Mouse (Mus musculus) skeletal muscle tissue, postnatal 0 days (tissue): Measurements from ENCODE around the gene Mgat2. TPM values are rescaled to one million over a fixed set of nuclear protein-coding genes. Genes with fewer than 3 reads are reported as not detected.

Experiments
- microRNA-seq, 2 experiments: library from miRNA; unstranded; fragments of <30 nt; microRNA quantifications; one replicate each; pipeline ENCODE4; 2016
- polyA plus RNA-seq: library from polyadenylated mRNA; unstranded; fragments of >200 nt; fragmentation: Nextera tagmentation; extraction: Ambion mirVana; gene quantifications from 2 replicates; pipeline ENCODE4 v1.2.1, GENCODE M21; 2015

The Mgat2 gene
- 29.5 and 42.3 TPM in 2 replicates for polyA plus RNA-seq

DNA sequence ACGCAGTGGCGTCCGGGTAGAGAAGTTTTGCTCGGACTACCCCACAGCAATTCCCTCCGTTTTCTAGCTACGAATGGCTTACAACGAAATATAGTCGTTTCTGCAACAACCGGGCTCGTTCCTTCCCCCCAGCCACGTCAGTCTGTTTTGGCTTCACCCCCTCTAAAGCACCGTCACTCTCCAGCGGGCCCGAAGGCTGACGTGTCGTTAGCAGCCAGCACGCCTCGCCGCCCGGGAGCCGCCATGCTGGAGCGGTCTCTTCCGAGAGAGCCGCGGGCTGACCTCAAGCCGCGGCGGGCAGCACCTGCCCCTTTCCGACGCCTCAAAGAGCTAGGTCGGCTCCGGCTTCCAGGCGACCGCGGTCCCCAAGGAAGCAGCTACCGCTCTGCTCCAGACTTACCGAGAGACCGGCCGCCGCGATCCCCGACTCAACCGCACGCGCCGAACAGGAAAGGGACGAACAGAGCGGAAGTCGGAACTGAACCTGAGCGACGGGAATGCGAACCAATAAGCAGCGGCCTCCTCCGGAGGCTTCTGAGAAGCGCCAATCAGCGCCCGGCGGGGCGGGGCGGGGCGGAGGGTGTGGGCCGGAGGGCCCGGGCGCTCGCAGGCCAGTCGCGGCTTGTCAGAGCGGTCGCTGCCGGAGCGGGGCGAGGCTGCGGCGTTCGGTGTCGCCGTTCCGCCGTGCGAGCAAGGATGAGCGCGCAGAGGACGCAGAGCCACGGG is at the start of gene Mgat2, which contains the start of gene Rpl36al:
Gene Mgat2, plus strand, starts transcription at position 575 of the 726 bp plus-strand sequence.
Gene Rpl36al, minus strand, starts transcription at position 501 of the 726 bp plus-strand sequence.

DNA sequence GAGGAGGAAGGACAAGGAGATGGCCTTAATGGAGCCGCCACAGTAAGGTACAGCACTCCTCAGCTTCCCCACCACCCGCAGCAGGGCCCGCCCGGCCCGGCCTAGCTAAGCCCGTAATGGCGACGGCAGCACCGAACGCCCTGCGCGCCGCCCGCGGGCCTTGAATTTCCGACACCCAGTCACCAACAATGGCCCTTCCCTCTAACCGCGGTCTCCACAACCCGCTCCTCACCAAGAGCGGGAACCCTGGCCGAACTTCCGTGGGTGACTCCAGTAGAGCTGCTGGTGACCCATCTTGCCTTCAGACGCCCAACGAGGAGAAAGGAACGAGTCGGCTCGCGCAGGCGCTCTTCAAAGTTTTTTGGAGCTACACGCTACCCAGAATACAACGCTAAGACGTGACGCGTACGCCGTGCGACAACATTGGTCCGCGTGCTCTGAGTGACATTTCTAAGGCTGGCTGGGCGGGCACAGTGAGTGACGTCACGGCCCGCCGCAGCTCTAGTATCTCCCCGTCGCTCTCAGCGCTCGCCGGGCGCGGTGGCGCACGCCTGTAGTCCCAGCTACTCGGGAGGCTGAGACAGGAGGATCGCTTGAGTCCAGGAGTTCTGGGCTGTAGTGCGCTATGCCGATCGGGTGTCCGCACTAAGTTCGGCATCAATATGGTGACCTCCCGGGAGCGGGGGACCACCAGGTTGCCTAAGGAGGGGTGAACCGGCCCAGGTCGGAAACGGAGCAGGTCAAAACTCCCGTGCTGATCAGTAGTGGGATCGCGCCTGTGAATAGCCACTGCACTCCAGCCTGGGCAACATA is 25.0 kb upstream of the Mgat2 start, which contains the start of gene Rps29:
Gene Rps29, minus strand, starts transcription at position 422 of the 813 bp plus-strand sequence.

DNA sequence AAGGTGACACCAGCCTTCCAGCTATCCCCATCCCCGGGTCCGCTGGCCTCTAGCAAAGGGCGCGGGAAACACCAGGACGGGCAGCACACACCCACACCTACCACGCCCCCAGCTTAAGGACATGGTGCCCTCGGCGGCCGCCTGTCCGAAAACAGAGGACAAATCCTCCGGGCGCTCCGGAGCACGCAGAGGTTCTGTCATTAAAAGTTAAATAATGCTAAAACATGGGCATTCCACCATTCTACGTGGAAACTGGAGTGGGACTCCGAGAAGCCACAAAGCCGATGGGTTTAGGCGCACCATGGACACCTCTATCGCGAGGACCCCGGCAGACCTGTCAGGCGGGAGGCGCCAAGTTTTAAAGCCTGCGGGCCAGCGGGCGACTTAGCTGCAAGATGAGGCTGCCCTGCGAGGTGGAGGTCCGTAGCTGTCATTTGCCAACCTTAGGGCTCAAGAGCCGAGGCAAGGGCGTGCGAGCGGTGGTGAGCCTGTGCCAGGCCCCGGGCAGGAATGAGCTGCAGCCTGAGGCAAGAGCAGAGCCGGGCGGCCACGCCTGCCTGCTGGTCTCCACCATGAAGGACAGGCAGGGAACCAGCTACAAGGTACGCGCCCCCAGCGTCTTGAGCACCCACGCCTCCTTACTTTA is 15.4 kb upstream of the Mgat2 start, which contains the start of gene Lrr1:
Gene Lrr1, plus strand, starts transcription at position 354 of the 646 bp plus-strand sequence.

DNA sequence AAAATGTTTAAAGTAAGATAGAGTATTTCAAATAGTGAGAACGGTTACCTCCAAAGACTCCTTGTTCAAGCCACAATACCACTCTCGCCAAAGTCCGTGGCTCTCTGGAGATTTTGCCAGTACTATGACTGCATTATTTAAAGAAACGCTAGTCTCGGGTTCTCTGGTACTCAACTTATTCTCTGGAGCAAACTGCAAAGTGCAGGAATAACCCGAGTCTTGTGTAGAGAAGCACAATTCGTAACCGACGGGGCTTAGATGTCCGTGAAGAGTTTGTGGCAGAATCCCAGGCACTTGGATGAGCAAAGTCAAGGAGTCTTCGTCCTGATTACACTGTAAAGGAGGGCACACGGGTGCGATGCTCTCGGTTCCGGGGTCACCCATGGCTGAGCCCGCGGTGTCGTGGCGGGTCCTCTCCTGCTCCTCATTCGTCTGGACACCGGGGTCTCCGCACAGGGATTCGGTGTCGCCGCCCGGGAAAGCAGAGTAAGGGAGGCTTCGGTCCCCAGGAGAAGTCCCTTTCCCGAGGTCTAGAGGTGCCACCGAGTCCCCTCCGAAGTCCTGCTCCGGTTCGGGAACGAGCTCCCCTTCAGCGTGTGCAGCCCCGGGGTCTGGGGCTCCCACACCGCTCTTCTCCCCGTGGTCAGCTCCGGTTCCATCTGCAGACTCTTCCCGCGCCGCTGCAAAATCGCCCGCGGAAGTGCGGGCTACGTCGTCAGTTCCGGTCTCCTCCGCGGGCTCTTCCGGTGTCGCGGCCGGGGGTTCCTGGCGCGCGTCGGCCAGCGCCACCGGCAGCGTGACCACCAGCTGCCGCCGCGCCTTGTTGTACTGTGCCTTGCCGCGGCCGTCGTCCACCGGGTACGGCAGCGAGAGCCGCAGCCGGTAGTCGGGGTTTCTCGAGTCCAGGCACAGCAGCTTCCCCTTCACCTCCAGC is 12.8 kb downstream of the Mgat2 start, which contains the start of gene Gm49383:
Gene Gm49383, minus strand, starts transcription at position 661 of the 934 bp plus-strand sequence.

DNA sequence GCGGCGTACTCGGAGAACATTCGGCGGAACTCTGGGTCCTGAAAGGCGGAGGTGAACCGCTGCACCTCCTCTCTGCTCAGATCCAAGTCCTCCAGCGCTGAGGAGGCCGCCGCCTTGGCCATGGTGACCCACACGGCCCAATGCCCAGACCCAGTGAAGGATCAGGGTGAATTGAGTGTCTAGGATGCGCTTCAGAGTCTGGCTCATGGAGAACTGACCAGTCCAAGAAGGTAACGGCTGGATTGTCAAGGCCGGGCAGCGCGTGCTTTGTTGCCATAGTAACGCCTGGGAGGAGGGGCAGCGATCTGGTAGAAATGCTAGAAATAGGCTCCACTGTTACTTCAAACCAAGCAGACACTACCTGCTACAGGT is 14.2 kb downstream of the Mgat2 start, which contains the start of gene Dnaaf2:
Gene Dnaaf2, minus strand, starts transcription at position 266 of the 372 bp plus-strand sequence.

DNA sequence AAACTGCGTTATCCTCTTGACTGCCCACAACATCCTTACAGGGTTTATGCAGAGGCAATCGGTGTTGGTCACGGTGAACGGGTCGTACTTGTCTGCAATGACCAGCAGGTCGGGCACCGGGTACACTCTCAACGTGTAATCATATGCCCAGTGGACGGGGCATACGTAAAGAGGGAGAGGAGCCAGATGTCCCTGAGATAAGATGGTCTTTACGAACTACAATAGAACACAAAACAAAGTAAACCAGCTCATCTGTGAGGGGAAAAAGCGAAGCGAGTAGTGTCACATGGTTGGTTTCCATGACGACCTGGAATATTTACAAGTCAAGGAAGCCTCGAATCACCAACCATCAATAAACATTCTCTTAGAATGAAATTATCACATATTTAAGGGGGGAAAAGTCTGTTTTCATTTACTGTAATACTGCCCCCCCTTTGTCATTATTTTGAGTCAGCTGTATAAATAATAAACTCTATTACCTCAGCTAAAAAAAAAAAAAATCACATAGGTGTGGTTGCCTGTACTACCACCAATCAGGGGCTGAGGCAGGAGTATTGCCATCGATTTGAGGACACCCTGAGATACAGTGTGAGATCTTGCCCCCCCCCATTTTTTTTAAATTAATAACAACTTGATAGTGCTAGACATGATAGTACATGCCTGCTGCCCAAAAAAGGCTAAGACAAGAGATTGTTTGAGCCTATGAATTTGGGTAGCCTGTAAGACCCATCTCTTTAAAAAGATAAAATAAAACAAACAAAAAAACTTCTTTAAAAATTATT is 20.3 kb downstream of the Mgat2 start, which contains the start of gene Gm49384:
Gene Gm49384, minus strand, starts transcription at position 216 of the 782 bp plus-strand sequence.

DNA sequence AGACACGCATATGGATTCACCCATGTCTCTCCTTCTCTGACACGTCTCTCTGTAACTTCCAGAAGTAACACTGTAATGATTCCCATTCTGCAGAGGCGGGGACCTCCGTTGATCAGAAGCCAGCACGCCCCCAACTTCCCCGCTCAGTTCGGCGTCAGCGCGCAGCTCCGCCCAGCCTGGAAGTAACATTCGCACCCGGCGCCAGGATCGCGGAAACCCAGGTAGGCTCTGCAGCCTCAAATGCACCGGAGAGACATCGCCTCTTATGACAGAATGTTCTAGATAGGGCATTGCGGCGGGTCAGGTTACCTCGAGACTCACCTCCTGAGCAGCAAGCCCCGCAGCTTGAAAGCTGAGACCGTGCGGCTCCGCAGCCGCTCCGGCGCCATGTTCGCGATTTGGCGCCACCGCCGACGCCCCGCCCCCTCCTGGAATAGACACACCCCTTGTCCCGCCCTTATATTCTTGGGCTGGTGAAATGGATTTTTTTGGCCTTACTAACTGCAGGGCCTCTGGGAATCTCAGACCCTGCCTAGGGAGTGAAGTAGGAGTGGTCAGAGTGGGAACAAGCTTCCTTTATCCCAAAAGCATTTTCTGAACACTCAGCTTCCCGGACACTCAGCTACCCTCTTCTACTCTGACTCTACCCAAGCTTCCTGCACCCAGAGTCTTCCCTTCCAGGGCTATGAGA is 44.0 kb downstream of the Mgat2 start, which contains the start of gene Pole2:
Gene Pole2, minus strand, starts transcription at position 420 of the 691 bp plus-strand sequence.

Small RNA genes within 50 kb of the gene (microRNA-seq; reads per million reads assigned to microRNA genes)
- gene Gm47287 = 0 reads per million in 2 experiments
- gene Gm47295 = 0 to 0.42 reads per million in 2 experiments

Other genes starting within 250 kb of the Mgat2 start
- 1,267 and 1,559 TPM in 2 replicates for gene Rps29, start 25.0 kb upstream of the Mgat2 start, polyA plus RNA-seq
- 2.5 and 3.4 TPM in 2 replicates for gene Lrr1, start 15.3 kb upstream of the Mgat2 start, polyA plus RNA-seq
- gene Rpl36al, start 74 bp upstream of the Mgat2 start, polyA plus RNA-seq = 498 and 516 TPM in 2 replicates
- 4.6 and 5.0 TPM in 2 replicates for gene Gm49383, start 12.9 kb downstream of the Mgat2 start, polyA plus RNA-seq
- gene Dnaaf2, start 14.3 kb downstream of the Mgat2 start, polyA plus RNA-seq = 2.8 and 4.1 TPM in 2 replicates
- gene Gm49384, start 20.1 kb downstream of the Mgat2 start, polyA plus RNA-seq = 3.6 and 4.5 TPM in 2 replicates
- 4.9 and 5.1 TPM in 2 replicates for gene Pole2, start 44.0 kb downstream of the Mgat2 start, polyA plus RNA-seq
- 10.5 and 11.4 TPM in 2 replicates for gene Klhdc1, start 57.0 kb downstream of the Mgat2 start, polyA plus RNA-seq
- 96.8 and 99.8 TPM in 2 replicates for gene Klhdc2, start 112.5 kb downstream of the Mgat2 start, polyA plus RNA-seq
- 44.1 and 44.9 TPM in 2 replicates for gene Nemf, start 173.0 kb downstream of the Mgat2 start, polyA plus RNA-seq
- 36.7 and 51.6 TPM in 2 replicates for gene Arf6, start 188.0 kb downstream of the Mgat2 start, polyA plus RNA-seq
- gene Gm9887, start 188.3 kb downstream of the Mgat2 start, polyA plus RNA-seq = 1.2 and 1.6 TPM in 2 replicates